7 mouse cellular contexts compared by ENCODE assay signal in genomic region chr6:54039357-54039804, GRCm38 (mm10). TPM values are rescaled to one million over a fixed set of nuclear protein-coding genes. Genes with fewer than 3 reads are reported as not detected.
DNase-seq lines count a peak whose midpoint lies in the region; ATAC-seq and TF ChIP-seq lines count a peak whose summit lies in the region.

Chn2 (plus strand) TSS chr6:54039554.

- H3K27ac ChIP-seq in embryonic facial prominence, embryonic 11.5 days (replicated peaks; ENCODE audit: low read depth, low read length): peak within 1 kb of the TSS; percentile 52
- peak within 1 kb of the TSS; percentile 70 for H3K27ac ChIP-seq in kidney, adult 2 months (ENCODE audit: insufficient read depth, low read depth, low read length)
- peak within 1 kb of the TSS; percentile 71; the same call in 1 of the 2 replicates for H3K27ac ChIP-seq in limb, embryonic 14.5 days (replicated peaks; ENCODE audit: low read depth, low read length)
- H3K27ac ChIP-seq in midbrain, embryonic 14.5 days (replicated peaks; ENCODE audit: low read depth, low read length): peak within 1 kb of the TSS; percentile 97
- H3K27ac ChIP-seq in stomach, embryonic 15.5 days: peak within 1 kb of the TSS; percentile 86

- peak within 1 kb of the TSS; percentile 78 for H3K9ac ChIP-seq in embryonic facial prominence, embryonic 11.5 days (replicated peaks; ENCODE audit: low read length)
- H3K9ac ChIP-seq in limb, embryonic 14.5 days (ENCODE audit: low read depth, low read length, severe bottlenecking): peak within 1 kb of the TSS; percentile 78
- H3K9ac ChIP-seq in midbrain, embryonic 14.5 days (replicated peaks; ENCODE audit: low read length): peak within 1 kb of the TSS; percentile 89
- peak within 1 kb of the TSS; percentile 50 for H3K9ac ChIP-seq in stomach, embryonic 15.5 days

- no peaks in the 10 kb centered on the region for H3K9me3 ChIP-seq in embryonic facial prominence, embryonic 11.5 days (replicated peaks; ENCODE audit: control insufficient read depth, low read length)
- H3K9me3 ChIP-seq in limb, embryonic 14.5 days (ENCODE audit: control insufficient read depth, low read length): no peaks in the 10 kb centered on the region
- no peaks in the 10 kb centered on the region for H3K9me3 ChIP-seq in midbrain, embryonic 14.5 days (ENCODE audit: control insufficient read depth, low read length)
- no peaks in the 10 kb centered on the region for H3K9me3 ChIP-seq in stomach, embryonic 15.5 days

- H3K36me3 ChIP-seq in embryonic facial prominence, embryonic 11.5 days (replicated peaks; ENCODE audit: control insufficient read depth, insufficient read depth, low read depth, low read length): no peaks in the 10 kb centered on the region
- no peaks in the 10 kb centered on the region for H3K36me3 ChIP-seq in kidney, adult 2 months (ENCODE audit: control insufficient read depth, insufficient read depth, low read length)
- H3K36me3 ChIP-seq in limb, embryonic 14.5 days (ENCODE audit: control insufficient read depth, insufficient read depth, low read length): no peaks in the 10 kb centered on the region
- no peaks in the 10 kb centered on the region for H3K36me3 ChIP-seq in midbrain, embryonic 14.5 days (ENCODE audit: control insufficient read depth, insufficient read depth, low read length)
- no peaks in the 10 kb centered on the region for H3K36me3 ChIP-seq in stomach, embryonic 15.5 days

- peak; percentile 80 for ATAC-seq in embryonic facial prominence, embryonic 11.5 days (replicated peaks; ENCODE audit: insufficient number of reproducible peaks, low FRiP score, low TSS enrichment, low read depth)
- ATAC-seq in limb, embryonic 14.5 days (ENCODE audit: low FRiP score, low read depth): peak; percentile 72
- peak; percentile 85 for ATAC-seq in midbrain, embryonic 14.5 days (ENCODE audit: low FRiP score, low TSS enrichment)
- peak; percentile 74 for ATAC-seq in stomach, embryonic 15.5 days (ENCODE audit: insufficient read depth, low FRiP score, low read depth)

- peak within 1 kb of the TSS; percentile 98 for H3K4me2 ChIP-seq in embryonic facial prominence, embryonic 11.5 days (ENCODE audit: low read depth, low read length)
- H3K4me2 ChIP-seq in limb, embryonic 14.5 days (replicated peaks; ENCODE audit: low read depth, low read length, severe bottlenecking): peak within 1 kb of the TSS; percentile 96
- H3K4me2 ChIP-seq in midbrain, embryonic 14.5 days (ENCODE audit: low read length): peak within 1 kb of the TSS; percentile 65
- H3K4me2 ChIP-seq in stomach, embryonic 15.5 days: peak within 1 kb of the TSS; percentile 97

- peak within 1 kb of the TSS; percentile 66 for H3K4me3 ChIP-seq in embryonic facial prominence, embryonic 11.5 days (ENCODE audit: low read depth, low read length)
- H3K4me3 ChIP-seq in kidney, adult 2 months (ENCODE audit: insufficient read depth, low read depth, low read length): peak within 1 kb of the TSS; percentile 69
- peak within 1 kb of the TSS; percentile 68 for H3K4me3 ChIP-seq in limb, embryonic 14.5 days (replicated peaks; ENCODE audit: low read length)
- H3K4me3 ChIP-seq in midbrain, embryonic 14.5 days (replicated peaks; ENCODE audit: low read depth, low read length): peak within 1 kb of the TSS; percentile 65
- peak within 1 kb of the TSS; percentile 73 for H3K4me3 ChIP-seq in stomach, embryonic 15.5 days (replicated peaks)

- H3K27me3 ChIP-seq in embryonic facial prominence, embryonic 11.5 days (ENCODE audit: control insufficient read depth, insufficient read depth, low read length): no peaks in the 10 kb centered on the region; the same call in 1 of the 2 replicates
- H3K27me3 ChIP-seq in kidney, adult 2 months (replicated peaks; ENCODE audit: control insufficient read depth, insufficient read depth, low read length): no peaks in the 10 kb centered on the region
- 0 out of 2 replicates have a peak, but pooled peaks cover 3% of the 10 kb centered on the region for H3K27me3 ChIP-seq in limb, embryonic 14.5 days (ENCODE audit: control insufficient read depth, insufficient read depth, low read length)
- H3K27me3 ChIP-seq in midbrain, embryonic 14.5 days (ENCODE audit: control insufficient read depth, insufficient read depth, low read length): no peaks in the 10 kb centered on the region
- H3K27me3 ChIP-seq in stomach, embryonic 15.5 days (replicated peaks): 0 out of 2 replicates have a peak, but pooled peaks cover 5% of the 10 kb centered on the region

- no peak for TF ChIP-seq POLR2A in kidney, adult 2 months (IDR thresholded peaks at IDR 0.05; ENCODE audit: low read depth, low read length)
- peak; percentile 61; the same call in 1 of the 2 replicates for TF ChIP-seq POLR2A in limb, embryonic 14.5 days (IDR thresholded peaks at IDR 0.05; ENCODE audit: borderline replicate concordance, extremely low read depth, insufficient read depth, insufficient read length)

- TF ChIP-seq CTCF in kidney, adult 2 months (conservative IDR thresholded peaks at IDR 0.05; ENCODE audit: insufficient read depth, insufficient read length, low read depth, low read length): no peak

- under 1% methylated on average over 30 of the region's 43 CpGs for WGBS in embryonic facial prominence, embryonic 11.5 days
- under 1% methylated on average over 43 of the region's 43 CpGs for WGBS in kidney, adult 2 months
- under 1% methylated on average over 32 of the region's 43 CpGs for WGBS in limb, embryonic 14.5 days
- WGBS in midbrain, embryonic 14.5 days: under 1% methylated on average over 42 of the region's 43 CpGs
- under 1% methylated on average over 37 of the region's 43 CpGs for WGBS in stomach, embryonic 15.5 days

- peak; percentile 22 to 45 for DNase-seq in adrenal gland, postnatal 4 days (ENCODE audit: low spot score in 2 of 2)
- peak; percentile 79 for DNase-seq in embryonic facial prominence, embryonic 11.5 days (ENCODE audit: low spot score)
- DNase-seq in heart, adult 9 months (ENCODE audit: low spot score in 2 of 2): peak; percentile 37 to 42
- DNase-seq in kidney, adult 2 months: peak; percentile 79
- peak; percentile 36 for DNase-seq in limb, embryonic 14.5 days (ENCODE audit: low spot score)
- DNase-seq in midbrain, embryonic 14.5 days: peak; percentile 89

- H3K4me1 ChIP-seq in embryonic facial prominence, embryonic 11.5 days (ENCODE audit: control insufficient read depth, insufficient read depth, low read length): peaks cover 3% of the 10 kb centered on the region
- H3K4me1 ChIP-seq in kidney, adult 2 months (ENCODE audit: control insufficient read depth, insufficient read depth, low read length): peaks cover 14% of the 10 kb centered on the region
- H3K4me1 ChIP-seq in limb, embryonic 14.5 days (ENCODE audit: control insufficient read depth, insufficient read depth, low read length): peaks cover 7% of the 10 kb centered on the region
- H3K4me1 ChIP-seq in midbrain, embryonic 14.5 days (ENCODE audit: control insufficient read depth, insufficient read depth, low read length): peaks cover 30% of the 10 kb centered on the region
- H3K4me1 ChIP-seq in stomach, embryonic 15.5 days: peaks cover 15% of the 10 kb centered on the region; the same call in 1 of the 2 replicates

RNA-seq across cellular contexts. Expression of gene Chn2, which starts in this region (rescaled TPM):
- total RNA-seq in adrenal gland, postnatal 4 days (2021): 10 to 100 TPM; 10.7 to 11.1 TPM
- polyA plus RNA-seq in embryonic facial prominence, embryonic 11.5 days (2014; fragmentation: Nextera tagmentation; extraction: Ambion mirVana): 14.0 and 18.0 TPM in 2 replicates
- 22.8 and 24.8 TPM in 2 replicates for polyA plus RNA-seq in kidney, adult 2 months (2012; rRNA removed)
- 9.5 and 11.5 TPM in 2 replicates for polyA plus RNA-seq in limb, embryonic 14.5 days (2012; rRNA removed)
- polyA plus RNA-seq in limb, embryonic 14.5 days (2014; fragmentation: Nextera tagmentation; extraction: Ambion mirVana): 14.3 and 15.4 TPM in 2 replicates
- polyA plus RNA-seq in midbrain, embryonic 14.5 days (2014; fragmentation: Nextera tagmentation; extraction: Ambion mirVana): 32.4 and 40.6 TPM in 2 replicates
- polyA plus RNA-seq in stomach, embryonic 15.5 days (2015; fragmentation: Nextera tagmentation; extraction: Ambion mirVana): 15.6 and 18.6 TPM in 2 replicates

Comparison
In these comparisons a context has a peak if more than half of its experiments do, and no peak if none do; other contexts are left out.
1. Peak in every context shown above with its lines: DNase-seq, ATAC-seq, H3K4me3 ChIP-seq and H3K27ac ChIP-seq.
2. DNase-seq: peak in every context shown above with its lines; median percentile 89 in midbrain, embryonic 14.5 days; 79 in embryonic facial prominence, embryonic 11.5 days; 79 in kidney, adult 2 months; 40 in heart, adult 9 months; 36 in limb, embryonic 14.5 days; 34 in adrenal gland, postnatal 4 days.